Comparison of ENCODE assay signal across 14 mouse cellular contexts in genomic region chr11:89065297-89065696, GRCm38 (mm10). TPM values are rescaled to one million over a fixed set of nuclear protein-coding genes. Genes with fewer than 3 reads are reported as not detected.
A peak's percentile ranks its signal among the peaks of the same experiment; 100 is the strongest.
DNase-seq lines count a peak whose midpoint lies in the region; ATAC-seq and TF ChIP-seq lines count a peak whose summit lies in the region.
"Had no signal": no experiment of that assay in that cellular context is flagged by ENCODE, and none has a peak within 500 bp of the region (broad histone marks: within the 10 kb centered on the region; RNA-seq: fewer than 3 reads in every experiment).

No protein-coding gene starts in this region.

- H3K4me2 ChIP-seq in hindbrain, postnatal 0 days (ENCODE audit: low read depth, low read length), result no peak overlapping the region
- H3K4me2 ChIP-seq in liver, embryonic 13.5 days, result no peak overlapping the region
- H3K4me2 ChIP-seq: heart, embryonic 12.5 days; kidney, embryonic 15.5 days; limb, embryonic 13.5 days had no signal

- H3K4me3 ChIP-seq in hindbrain, postnatal 0 days (ENCODE audit: low read length), result no peak overlapping the region
- H3K4me3 ChIP-seq in hindbrain, embryonic 10.5 days, result no peak overlapping the region
- H3K4me3 ChIP-seq in testis, adult 2 months (ENCODE audit: control insufficient read depth, low read depth, low read length), result no peak overlapping the region
- no peak overlapping the region for H3K4me3 ChIP-seq in liver, embryonic 13.5 days (replicated peaks)
- H3K4me3 ChIP-seq: forebrain, embryonic 10.5 days; heart, embryonic 12.5 days; kidney, embryonic 15.5 days; limb, embryonic 13.5 days had no signal

- H3K27ac ChIP-seq in hindbrain, postnatal 0 days, result no peak overlapping the region
- H3K27ac ChIP-seq in hindbrain, embryonic 10.5 days, result no peak overlapping the region
- H3K27ac ChIP-seq in testis, adult 2 months (ENCODE audit: control insufficient read depth, insufficient read depth, low read depth, low read length), result no peak overlapping the region
- H3K27ac ChIP-seq in liver, embryonic 13.5 days, result no peak overlapping the region
- H3K27ac ChIP-seq: forebrain, embryonic 10.5 days; kidney, embryonic 15.5 days; limb, embryonic 13.5 days had no signal

- WGBS in hindbrain, postnatal 0 days, result 98% methylated on average over 3 of the region's 3 CpGs
- WGBS in hindbrain, embryonic 10.5 days, result 96% methylated on average over 3 of the region's 3 CpGs
- WGBS in liver, embryonic 13.5 days (ENCODE audit: insufficient replicate concordance), result 84% methylated on average over 3 of the region's 3 CpGs

- no peaks in the 10 kb centered on the region for H3K27me3 ChIP-seq in hindbrain, postnatal 0 days (ENCODE audit: insufficient read depth, low read length)
- H3K27me3 ChIP-seq in hindbrain, embryonic 10.5 days (ENCODE audit: insufficient read depth, poor library complexity, severe bottlenecking), result no peaks in the 10 kb centered on the region; the same call in 1 of the 2 replicates
- H3K27me3 ChIP-seq in testis, adult 2 months (ENCODE audit: control insufficient read depth, insufficient read depth, low read length), result no peaks in the 10 kb centered on the region
- H3K27me3 ChIP-seq in liver, embryonic 13.5 days, result no peaks in the 10 kb centered on the region
- H3K27me3 ChIP-seq: heart, embryonic 12.5 days; kidney, embryonic 15.5 days; limb, embryonic 13.5 days had no signal

- no peak for ATAC-seq in hindbrain, postnatal 0 days
- no peak for ATAC-seq in liver, embryonic 13.5 days (ENCODE audit: low read depth)

- no peaks in the 10 kb centered on the region for H3K4me1 ChIP-seq in hindbrain, postnatal 0 days (ENCODE audit: insufficient read depth, low read length)
- H3K4me1 ChIP-seq in hindbrain, embryonic 10.5 days (replicated peaks), result peaks cover 13% of the 10 kb centered on the region; the same call in 1 of the 2 replicates
- H3K4me1 ChIP-seq in testis, adult 2 months (ENCODE audit: control insufficient read depth, insufficient read depth, low read length), result peaks cover 2% of the 10 kb centered on the region; the same call in 1 of the 2 replicates
- H3K4me1 ChIP-seq in liver, embryonic 13.5 days (replicated peaks), result peaks cover 24% of the 10 kb centered on the region
- H3K4me1 ChIP-seq: limb, embryonic 13.5 days had no signal

- DNase-seq in hindbrain, postnatal 0 days (ENCODE audit: low spot score), result no peak
- DNase-seq in hindbrain, embryonic 10.5 days (ENCODE audit: low spot score), result no peak
- DNase-seq in testis, postnatal 10 days (ENCODE audit: low spot score), result no peak
- DNase-seq in liver, embryonic 13.5 days, result peak; percentile 33
- DNase-seq in frontal cortex, postnatal 14 days (ENCODE audit: low spot score in 2 of 2), result no peak
- no peak for DNase-seq in frontal cortex, postnatal 10 days (ENCODE audit: low spot score in 2 of 2)
- no peak for DNase-seq in adrenal gland, postnatal 14 days
- DNase-seq: cerebellum, adult 9-11 months; right cerebral cortex, postnatal 4 days had no signal

- no peak for TF ChIP-seq POLR2A in testis, adult 2 months (IDR thresholded peaks at IDR 0.05; ENCODE audit: control insufficient read depth, low read depth, low read length)

- peak; percentile 42 for TF ChIP-seq CTCF in hindbrain, postnatal 0 days (IDR thresholded peaks at IDR 0.05; ENCODE audit: low read depth)
- TF ChIP-seq CTCF in testis, adult 2 months (IDR thresholded peaks at IDR 0.05; ENCODE audit: control insufficient read depth, insufficient read depth, insufficient replicate concordance, low read depth, low read length), result peak; percentile 37; the same call in 1 of the 2 replicates

- H3K9me3 ChIP-seq in hindbrain, postnatal 0 days (ENCODE audit: low read length), result no peaks in the 10 kb centered on the region
- H3K9me3 ChIP-seq in hindbrain, embryonic 10.5 days, result no peaks in the 10 kb centered on the region
- no peaks in the 10 kb centered on the region for H3K9me3 ChIP-seq in liver, embryonic 13.5 days (replicated peaks)
- H3K9me3 ChIP-seq: forebrain, embryonic 10.5 days; heart, embryonic 12.5 days; kidney, embryonic 15.5 days; limb, embryonic 13.5 days had no signal

- no peak overlapping the region for H3K9ac ChIP-seq in hindbrain, postnatal 0 days (replicated peaks; ENCODE audit: low read length)
- no peak overlapping the region for H3K9ac ChIP-seq in liver, embryonic 13.5 days
- H3K9ac ChIP-seq: heart, embryonic 12.5 days; kidney, embryonic 15.5 days; limb, embryonic 13.5 days had no signal

- no peaks in the 10 kb centered on the region for H3K36me3 ChIP-seq in hindbrain, postnatal 0 days (ENCODE audit: insufficient read depth, low read length)
- H3K36me3 ChIP-seq in hindbrain, embryonic 10.5 days, result no peaks in the 10 kb centered on the region
- no peaks in the 10 kb centered on the region for H3K36me3 ChIP-seq in testis, adult 2 months (ENCODE audit: control insufficient read depth, insufficient read depth, low read length)
- no peaks in the 10 kb centered on the region for H3K36me3 ChIP-seq in liver, embryonic 13.5 days
- H3K36me3 ChIP-seq: forebrain, embryonic 10.5 days; heart, embryonic 12.5 days; kidney, embryonic 15.5 days; limb, embryonic 13.5 days had no signal

RNA-seq across cellular contexts. Expression of gene Dgke, which starts 1.4 kb away (rescaled TPM):
- 32.6 and 33.5 TPM in 2 replicates for total RNA-seq in hindbrain, postnatal 0 days (2014; rRNA removed)
- polyA plus RNA-seq in hindbrain, postnatal 0 days (2015; fragmentation: Nextera tagmentation; extraction: Ambion mirVana), result 14.6 and 14.7 TPM in 2 replicates
- 4.6 and 6.1 TPM in 2 replicates for polyA plus RNA-seq in hindbrain, embryonic 10.5 days (2016; fragmentation: Nextera tagmentation; extraction: Ambion mirVana)
- polyA plus RNA-seq in testis, adult 2 months (2012; rRNA removed), result 2.9 and 4.0 TPM in 2 replicates
- polyA plus RNA-seq in liver, embryonic 13.5 days (2015; fragmentation: Nextera tagmentation; extraction: Ambion mirVana), result 0.69 and 0.82 TPM in 2 replicates
- total RNA-seq in adrenal gland, postnatal 14 days (2021), result 12.8 and 15.0 TPM in 2 replicates

RNA-seq across cellular contexts. Expression of gene Gm525, which starts 8.3 kb away (rescaled TPM):
- not detected in 2 replicates for total RNA-seq in hindbrain, postnatal 0 days (2014; rRNA removed)
- 0.48 and 0.63 TPM in 2 replicates for polyA plus RNA-seq in hindbrain, postnatal 0 days (2015; fragmentation: Nextera tagmentation; extraction: Ambion mirVana)
- polyA plus RNA-seq in hindbrain, embryonic 10.5 days (2016; fragmentation: Nextera tagmentation; extraction: Ambion mirVana), result not detected in 2 replicates
- 10.4 and 17.4 TPM in 2 replicates for polyA plus RNA-seq in testis, adult 2 months (2012; rRNA removed)
- polyA plus RNA-seq in liver, embryonic 13.5 days (2015; fragmentation: Nextera tagmentation; extraction: Ambion mirVana), result not detected in 2 replicates
- not detected in 2 replicates for total RNA-seq in adrenal gland, postnatal 14 days (2021)
- polyA plus RNA-seq: forebrain, embryonic 10.5 days; heart, embryonic 12.5 days; kidney, embryonic 15.5 days had no signal
